Mouse (Mus musculus) C2C12 (cell line): ENCODE data around the gene Lpp.

Experiments used
- CTCF ChIP-seq: IDR thresholded peaks from one replicate; pipeline ENCODE4 v1.5.1; 2011; ENCODE audit not compliant: control insufficient read depth, insufficient read depth, insufficient read length
- MAX ChIP-seq: IDR thresholded peaks from one replicate; pipeline ENCODE4 v1.6.1; 2011; ENCODE audit warnings: mild to moderate bottlenecking, control low read depth
- USF1 ChIP-seq: IDR thresholded peaks from one replicate; pipeline ENCODE4 v1.6.1; 2011; ENCODE audit warnings: low read depth, mild to moderate bottlenecking, control low read depth, moderate library complexity

DNA sequence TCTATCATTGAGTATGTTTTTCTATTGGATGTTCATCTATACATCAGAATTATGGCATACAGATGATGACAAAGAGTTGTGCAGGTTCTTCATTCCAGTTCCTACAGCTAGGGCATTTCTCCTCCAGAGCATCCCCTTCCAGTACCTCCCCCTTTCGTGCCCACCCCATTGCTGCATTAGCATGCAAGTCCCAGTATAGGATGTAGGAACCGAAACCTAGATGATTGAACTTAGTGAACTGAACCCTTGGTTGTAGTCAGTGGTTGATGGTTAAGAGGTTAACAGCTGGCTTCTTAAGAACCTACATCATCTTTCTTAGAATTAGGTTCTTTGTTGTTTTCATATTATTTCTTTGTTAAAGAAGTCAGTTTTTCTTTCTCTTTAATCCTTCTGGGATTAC, 265.7 kb downstream of the Lpp start:
- TF ChIP-seq USF1 = no peak
- no peak for TF ChIP-seq CTCF
- no peak for TF ChIP-seq MAX
